Mouse (Mus musculus) lung, embryonic 16.5 days (tissue): ENCODE results near the gene Nt5m. TPM values are rescaled to one million over a fixed set of nuclear protein-coding genes. Genes with fewer than 3 reads are reported as not detected.
A peak's percentile ranks its signal among the peaks of the same experiment; 100 is the strongest.

Experiments
- ATAC-seq: fragments of 200-750 bp; cut with Nextera tagmentation; 2 replicates; pipeline ENCODE4 v1.8.0; 2017; ENCODE audit warnings: low read depth, mild to moderate bottlenecking, moderate library complexity
- H3K27ac ChIP-seq: fragments of 300-500 bp; sonication (generic); 2 replicates; pipeline ENCODE4 v1.5.1; 2014; ENCODE audit warnings: mild to moderate bottlenecking, control low read depth, low read length
- H3K27me3 ChIP-seq: fragments of 300-500 bp; sonication (generic); 2 replicates; pipeline ENCODE4 v1.6.1; 2014; ENCODE audit warnings: low read depth, low read length, mixed read lengths; ENCODE audit not compliant: control insufficient read depth, insufficient read depth
- H3K36me3 ChIP-seq: fragments of 300-500 bp; sonication (generic); 2 replicates; pipeline ENCODE4 v1.6.1; 2014; ENCODE audit warnings: low read length; ENCODE audit not compliant: control insufficient read depth, insufficient read depth
- H3K4me1 ChIP-seq: fragments of 300-500 bp; sonication (generic); replicated peaks from 2 replicates; pipeline ENCODE4 v1.6.1; 2014; ENCODE audit warnings: low read length, mixed read lengths; ENCODE audit not compliant: control insufficient read depth, insufficient read depth
- H3K4me2 ChIP-seq: fragments of 300-500 bp; sonication (generic); 2 replicates; pipeline ENCODE4 v1.6.1; 2014; ENCODE audit warnings: low read depth, low read length, control low read depth
- H3K4me3 ChIP-seq: fragments of 300-500 bp; sonication (generic); 2 replicates; pipeline ENCODE4 v1.5.1; 2014; ENCODE audit warnings: mild to moderate bottlenecking, low read length, control low read depth
- H3K9ac ChIP-seq: fragments of 300-500 bp; sonication (generic); 2 replicates; pipeline ENCODE4 v1.6.1; 2014; ENCODE audit warnings: low read length, control low read depth
- H3K9me3 ChIP-seq: fragments of 300-500 bp; sonication (generic); 2 replicates; pipeline ENCODE4 v1.6.1; 2016; ENCODE audit warnings: low read length; ENCODE audit not compliant: control insufficient read depth
- WGBS: fragments of 180-500 bp; shearing (Covaris S2); extraction: QIAGEN DNeasy Blood & Tissue Kit; methylation state at CpG from one replicate; pipeline ENCODE4 v1.1.7; 2014; 5-methylcytosine and 5-hydroxymethylcytosine counted together
- polyA plus RNA-seq: library from polyadenylated mRNA; unstranded; fragments of >200 nt; fragmentation: Nextera tagmentation; extraction: Ambion mirVana; gene quantifications from 2 replicates; pipeline ENCODE4 v1.2.1, GENCODE M21; 2015

Gene Nt5m
- polyA plus RNA-seq, result 32.8 and 36.0 TPM in 2 replicates

DNA sequence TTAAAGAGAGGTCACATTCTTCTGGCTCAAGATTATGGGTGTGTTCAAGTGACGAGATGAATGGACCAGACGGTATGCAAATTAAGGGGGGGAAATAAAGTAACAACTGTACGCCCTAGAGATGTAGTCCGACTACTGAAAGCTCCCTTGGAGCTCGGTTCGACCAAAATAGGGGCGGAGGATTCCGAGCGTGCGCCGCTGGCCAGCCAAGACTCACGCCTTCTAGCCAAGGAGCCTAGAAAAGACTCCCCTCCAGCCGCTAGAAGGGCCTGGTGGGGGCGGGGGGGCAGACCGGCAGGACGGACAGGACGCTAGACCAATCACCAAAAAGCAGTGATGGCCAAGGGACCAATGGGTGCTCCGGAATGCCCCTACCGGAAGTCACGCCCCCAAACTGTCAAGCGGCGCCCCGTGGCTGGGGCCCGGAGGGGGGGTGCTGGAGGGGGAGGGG is at the start of gene Nt5m:
Gene Nt5m, plus strand, starts transcription at position 440 of the 451 bp plus-strand sequence.
- H3K27ac ChIP-seq, result peak within 1 kb of the TSS; percentile 98
- peaks cover 10% of the 10 kb centered on the region for H3K36me3 ChIP-seq
- ATAC-seq, result peak; percentile 99
- WGBS, result 1% methylated on average over 24 of the region's 24 CpGs
- H3K4me1 ChIP-seq, result peaks cover 20% of the 10 kb centered on the region
- H3K27me3 ChIP-seq, result no peaks in the 10 kb centered on the region
- H3K4me3 ChIP-seq, result peak within 1 kb of the TSS; percentile 91
- H3K9ac ChIP-seq, result peak within 1 kb of the TSS; percentile 96
- H3K9me3 ChIP-seq, result no peaks in the 10 kb centered on the region
- H3K4me2 ChIP-seq, result peak within 1 kb of the TSS; percentile 71

GRCm38 (mm10) chr11:59793390-59793789 is 45.9 kb upstream of the Nt5m start:
- H3K27ac ChIP-seq, result no peak overlapping the region
- H3K4me3 ChIP-seq, result no peak overlapping the region
- H3K9ac ChIP-seq, result no peak overlapping the region
- no peaks in the 10 kb centered on the region for H3K9me3 ChIP-seq
- ATAC-seq, result peak; percentile 72; the same call in 1 of the 2 replicates
- H3K36me3 ChIP-seq, result peaks cover 31% of the 10 kb centered on the region
- 68% methylated on average over 6 of the region's 6 CpGs for WGBS
- H3K27me3 ChIP-seq, result no peaks in the 10 kb centered on the region
- peaks cover 3% of the 10 kb centered on the region; the same call in 1 of the 2 replicates for H3K4me1 ChIP-seq
- no peak overlapping the region for H3K4me2 ChIP-seq

- H3K27me3 ChIP-seq, result no peaks in the 10 kb centered on the region
- H3K4me2 ChIP-seq, result no peak overlapping the region
- H3K27ac ChIP-seq, result no peak overlapping the region
- no peak for ATAC-seq
- no peaks in the 10 kb centered on the region for H3K9me3 ChIP-seq
- 91% methylated on average over 10 of the region's 10 CpGs for WGBS
- H3K4me1 ChIP-seq, result no peaks in the 10 kb centered on the region
- H3K9ac ChIP-seq, result no peak overlapping the region
- H3K4me3 ChIP-seq, result no peak overlapping the region
- peaks cover 52% of the 10 kb centered on the region for H3K36me3 ChIP-seq
Observed at GRCm38 (mm10) chr11:59800412-59800811, 38.8 kb upstream of the Nt5m start.

GRCm38 (mm10) chr11:59801881-59802280 is 37.4 kb upstream of the Nt5m start:
- H3K9me3 ChIP-seq, result no peaks in the 10 kb centered on the region
- no peak overlapping the region for H3K4me2 ChIP-seq
- H3K27ac ChIP-seq, result no peak overlapping the region
- H3K36me3 ChIP-seq, result peaks cover 55% of the 10 kb centered on the region
- no peak overlapping the region for H3K4me3 ChIP-seq
- 96% methylated on average over 8 of the region's 8 CpGs for WGBS
- no peak for ATAC-seq
- no peak overlapping the region for H3K9ac ChIP-seq
- no peaks in the 10 kb centered on the region for H3K4me1 ChIP-seq
- no peaks in the 10 kb centered on the region for H3K27me3 ChIP-seq

- Histone ChIP-seq H3K9me3 (no peaks in the 10 kb centered on the region), H3K36me3 (peaks cover 50% of the 10 kb centered on the region), H3K27ac (no peak overlapping the region), H3K27me3 (no peaks in the 10 kb centered on the region), H3K9ac (no peak overlapping the region), H3K4me3 (no peak overlapping the region), H3K4me2 (no peak overlapping the region), H3K4me1 (peaks cover 3% of the 10 kb centered on the region; the same call in 1 of the 2 replicates)
- WGBS, result 79% methylated on average over 14 of the region's 14 CpGs
- no peak for ATAC-seq
Observed at GRCm38 (mm10) chr11:59803516-59803915, 35.7 kb upstream of the Nt5m start.

GRCm38 (mm10) chr11:59804409-59805110 is 34.7 kb upstream of the Nt5m start:
- peaks cover 42% of the 10 kb centered on the region for H3K36me3 ChIP-seq

DNA sequence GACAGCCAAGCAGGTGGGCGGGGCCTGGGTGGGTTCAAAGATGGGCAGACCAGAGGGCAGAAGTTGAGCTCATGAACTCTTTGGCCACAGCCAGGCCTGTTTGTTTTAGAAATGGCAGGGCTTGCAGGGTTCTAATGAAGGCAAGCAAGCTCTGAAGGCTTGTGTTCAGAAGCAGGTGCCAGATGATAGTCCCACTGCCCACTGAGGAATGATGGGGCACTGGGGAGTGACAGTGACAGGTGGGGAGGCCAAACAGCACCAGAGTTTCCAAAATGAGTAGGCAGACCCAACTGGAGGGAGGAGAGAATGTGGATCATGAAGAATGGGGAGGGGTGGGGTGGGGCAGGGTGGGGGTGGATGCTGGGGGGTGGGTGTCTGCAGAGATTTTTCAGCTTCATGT is 34.0 kb upstream of the Nt5m start:
- Histone ChIP-seq H3K27me3 (no peaks in the 10 kb centered on the region), H3K27ac (no peak overlapping the region), H3K4me1 (peaks cover 7% of the 10 kb centered on the region; the same call in 1 of the 2 replicates), H3K36me3 (peaks cover 35% of the 10 kb centered on the region), H3K9me3 (no peaks in the 10 kb centered on the region), H3K4me2 (no peak overlapping the region), H3K4me3 (no peak overlapping the region), H3K9ac (no peak overlapping the region)
- ATAC-seq, result no peak
- WGBS, result 100% methylated on average over 1 of the region's 1 CpGs

More at GRCm38 (mm10) chr11:59804409-59805110, 34.7 kb upstream of the Nt5m start:
- Histone ChIP-seq H3K27ac (no peak overlapping the region), H3K27me3 (no peaks in the 10 kb centered on the region), H3K9ac (no peak overlapping the region), H3K9me3 (no peaks in the 10 kb centered on the region), H3K4me2 (no peak overlapping the region), H3K4me1 (peaks cover 7% of the 10 kb centered on the region; the same call in 1 of the 2 replicates), H3K4me3 (no peak overlapping the region)
- ATAC-seq, result no peak
- WGBS, result 88% methylated on average over 22 of the region's 22 CpGs

- H3K4me1 ChIP-seq, result peaks cover 8% of the 10 kb centered on the region; the same call in 1 of the 2 replicates
- H3K9me3 ChIP-seq, result no peaks in the 10 kb centered on the region
- peaks cover 31% of the 10 kb centered on the region for H3K36me3 ChIP-seq
- no peak overlapping the region for H3K4me3 ChIP-seq
- no peak for ATAC-seq
- no peaks in the 10 kb centered on the region for H3K27me3 ChIP-seq
- H3K4me2 ChIP-seq, result no peak overlapping the region
- no peak overlapping the region for H3K9ac ChIP-seq
- WGBS, result 95% methylated on average over 2 of the region's 2 CpGs
- no peak overlapping the region for H3K27ac ChIP-seq
Observed at GRCm38 (mm10) chr11:59805656-59806055, 33.6 kb upstream of the Nt5m start.

GRCm38 (mm10) chr11:59808170-59808960 is 30.9 kb upstream of the Nt5m start:
- peak overlapping the region; percentile 82 for H3K4me2 ChIP-seq
- no peaks in the 10 kb centered on the region for H3K27me3 ChIP-seq
- no peaks in the 10 kb centered on the region for H3K9me3 ChIP-seq
- ATAC-seq, result no peak
- WGBS, result 60% methylated on average over 14 of the region's 14 CpGs
- peak overlapping the region; percentile 86 for H3K9ac ChIP-seq
- H3K27ac ChIP-seq, result peak overlapping the region; percentile 97
- H3K4me3 ChIP-seq, result peak overlapping the region; percentile 62
- H3K4me1 ChIP-seq, result peaks cover 12% of the 10 kb centered on the region
- peaks cover 18% of the 10 kb centered on the region for H3K36me3 ChIP-seq
